Mouse (Mus musculus) kidney, postnatal 10 days (tissue): ENCODE measurements around the gene Adcy6.

Experiments used
- DNase-seq: peaks from one replicate; pipeline ENCODE4 v3.0.0; 2021; ENCODE audit warnings: mixed read lengths

Adcy6 gene

DNA sequence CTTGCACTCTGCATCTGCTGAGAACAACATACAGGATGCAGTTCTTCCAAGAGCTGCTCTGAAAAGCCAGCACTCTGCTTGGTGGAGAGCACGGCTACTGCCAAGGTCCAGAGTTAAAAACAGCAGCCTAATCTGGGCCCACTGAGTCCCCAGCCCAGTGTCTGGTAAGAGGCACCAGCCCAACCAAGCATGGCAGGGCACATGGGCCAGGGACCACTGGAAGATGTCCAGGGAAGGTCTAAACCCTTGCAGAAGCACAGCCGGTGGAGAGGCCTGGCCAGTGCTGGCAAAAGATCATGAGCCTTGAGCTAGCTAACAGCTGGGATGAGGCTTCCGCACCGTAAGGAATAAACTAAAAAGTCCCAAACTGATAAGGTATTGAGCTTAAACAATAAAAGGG is 54.0 kb downstream of the Adcy6 start:
- no peak for DNase-seq

DNA sequence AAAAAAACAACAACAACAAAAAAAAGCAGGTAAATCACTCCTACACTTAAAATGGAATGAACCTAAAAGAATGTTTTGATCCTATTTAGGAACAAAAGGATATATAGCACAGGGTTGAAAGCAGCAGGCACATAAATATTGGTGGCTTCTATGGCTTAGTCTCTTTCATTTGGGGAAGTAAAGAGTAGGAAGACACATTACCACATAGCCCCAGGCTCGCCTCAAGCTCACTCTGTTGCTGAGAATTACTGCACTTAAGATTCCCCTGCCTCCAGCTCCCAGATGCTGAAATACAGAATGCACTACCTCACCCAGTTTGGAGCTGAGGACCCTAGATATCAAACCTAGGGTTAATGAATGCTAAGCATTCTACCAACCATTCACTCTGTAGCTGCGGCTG is 57.1 kb downstream of the Adcy6 start:
- no peak for DNase-seq

- DNase-seq: no peak
Observed at GRCm38 (mm10) chr15:98546843-98547242, 63.0 kb downstream of the Adcy6 start.

DNA sequence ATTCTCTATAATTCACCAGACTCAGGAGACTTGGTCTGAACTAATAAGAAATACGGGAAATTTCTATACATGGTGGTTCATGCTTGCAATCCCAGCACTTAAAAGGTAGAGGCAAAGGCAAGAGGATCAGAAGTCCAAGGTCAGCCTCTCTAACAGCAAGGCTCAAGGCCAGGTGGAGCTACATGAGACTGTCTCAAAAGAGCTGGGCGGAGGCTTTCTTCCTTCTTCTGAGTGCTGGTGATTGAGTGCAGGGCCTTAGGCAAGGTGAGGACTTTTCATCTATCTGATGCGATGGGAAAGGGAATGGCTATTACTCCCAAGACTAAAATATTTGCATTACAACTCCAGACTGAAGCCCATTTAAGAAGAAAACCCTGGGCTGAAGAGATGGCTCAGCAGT is 64.7 kb downstream of the Adcy6 start:
- DNase-seq: no peak

DNA sequence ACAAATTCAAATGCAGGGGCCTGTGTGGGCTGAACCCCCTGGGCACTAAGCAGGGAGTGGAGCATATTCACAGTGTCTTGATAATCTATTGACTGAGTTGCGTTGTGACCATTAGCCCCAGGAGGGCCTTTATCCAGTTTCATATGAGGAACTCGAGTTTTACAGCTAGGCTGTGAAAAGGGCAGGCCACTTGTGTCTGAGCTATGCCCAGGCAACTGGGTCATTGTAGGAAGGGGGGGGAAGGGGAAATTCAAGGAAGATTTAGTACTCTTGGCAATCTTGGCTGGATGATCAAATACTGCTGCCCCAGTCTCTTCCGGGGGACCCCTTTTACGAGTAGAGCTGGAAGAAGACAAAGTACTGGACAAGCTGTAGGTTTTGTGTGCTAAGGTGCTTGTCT is 66.5 kb downstream of the Adcy6 start:
- no peak for DNase-seq

DNA sequence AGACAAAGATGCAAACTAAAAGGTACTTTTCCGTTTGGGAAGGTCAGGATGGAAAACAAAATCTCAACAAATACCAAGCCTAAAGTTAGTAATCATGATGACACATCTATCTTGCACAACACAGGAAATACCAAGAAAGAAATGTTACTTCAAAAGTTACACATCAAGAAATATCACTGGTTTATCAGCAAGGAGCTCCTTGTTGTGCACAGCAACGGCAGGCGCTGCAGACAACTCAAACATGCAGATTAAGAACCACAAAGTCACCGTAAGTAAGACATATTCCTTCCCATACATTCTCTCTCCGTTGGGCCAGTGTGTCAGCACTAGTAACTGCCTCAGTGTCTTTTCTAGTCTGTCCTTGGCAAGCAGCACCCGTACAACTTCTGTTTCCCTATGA is 68.8 kb downstream of the Adcy6 start:
- no peak for DNase-seq
